Mouse (Mus musculus): ENCODE results near the gene Gm20388.
"Not testable (repeated sequence)": the region's sequence is repeated elsewhere in the genome, so short reads cannot be mapped to it uniquely, and the experiment has no call there.

The Gm20388 gene

GRCm38 (mm10) chr8:120351332-120352071 is 440.9 kb downstream of the Gm20388 start:
- DNase-seq: no peak

GRCm38 (mm10) chr8:120352096-120352495 is 441.5 kb downstream of the Gm20388 start:
- DNase-seq: no peak

- no peak for DNase-seq
Measured at GRCm38 (mm10) chr8:120356067-120356466, 445.4 kb downstream of the Gm20388 start.

GRCm38 (mm10) chr8:120357504-120357903 is 446.9 kb downstream of the Gm20388 start:
- DNase-seq: no peak

GRCm38 (mm10) chr8:120361301-120361700 is 450.7 kb downstream of the Gm20388 start:
- peak; percentile 84 to 86 for DNase-seq

GRCm38 (mm10) chr8:120363552-120364071 is 453.0 kb downstream of the Gm20388 start:
- peak in 1 of 2 experiments; percentile 61 for DNase-seq

- peak in 1 of 2 experiments; percentile 72 for DNase-seq
Measured at GRCm38 (mm10) chr8:120364093-120364725, 453.6 kb downstream of the Gm20388 start.

- peak; percentile 53 to 54 for DNase-seq
Measured at GRCm38 (mm10) chr8:120366840-120367239, 456.2 kb downstream of the Gm20388 start.

- not testable (repeated sequence) for DNase-seq
Measured at GRCm38 (mm10) chr8:120368191-120368590, 457.6 kb downstream of the Gm20388 start.

GRCm38 (mm10) chr8:120368814-120369649 is 458.4 kb downstream of the Gm20388 start:
- peak; percentile 96 to 98 for DNase-seq

GRCm38 (mm10) chr8:120369956-120370355 is 459.3 kb downstream of the Gm20388 start:
- DNase-seq: peak in 1 of 2 experiments; percentile 56

GRCm38 (mm10) chr8:120370461-120370860 is 459.8 kb downstream of the Gm20388 start:
- DNase-seq: no peak

GRCm38 (mm10) chr8:120371146-120371545 is 460.5 kb downstream of the Gm20388 start:
- DNase-seq: no peak

GRCm38 (mm10) chr8:120371725-120372457 is 461.2 kb downstream of the Gm20388 start:
- DNase-seq: no peak

GRCm38 (mm10) chr8:120372684-120373083 is 462.0 kb downstream of the Gm20388 start:
- DNase-seq: no peak

GRCm38 (mm10) chr8:120373621-120374020 is 463.0 kb downstream of the Gm20388 start:
- no peak for DNase-seq

- no peak for DNase-seq
Measured at GRCm38 (mm10) chr8:120374070-120374469, 463.4 kb downstream of the Gm20388 start.

- DNase-seq: no peak
Measured at GRCm38 (mm10) chr8:120374514-120374913, 463.9 kb downstream of the Gm20388 start.

- DNase-seq: no peak
Measured at GRCm38 (mm10) chr8:120375170-120375569, 464.5 kb downstream of the Gm20388 start.

GRCm38 (mm10) chr8:120376215-120376614 is 465.6 kb downstream of the Gm20388 start:
- DNase-seq: no peak

- no peak for DNase-seq
Measured at GRCm38 (mm10) chr8:120376847-120377802, 466.5 kb downstream of the Gm20388 start.
